Mouse (Mus musculus) MEL (cell line): ENCODE results near the gene Igsf23. TPM values are rescaled to one million over a fixed set of nuclear protein-coding genes. Genes with fewer than 3 reads are reported as not detected.

ENCODE experiments used
- DNase-seq: peaks from one replicate; pipeline ENCODE4 v3.0.0; 2011; ENCODE audit warnings: low read depth, low spot score
- H3K27ac ChIP-seq: 2 replicates; pipeline ENCODE4 v1.5.1; 2012; ENCODE audit warnings: low read depth, mild to moderate bottlenecking, control low read depth, low read length, moderate library complexity; ENCODE audit not compliant: control insufficient read depth
- H3K27me3 ChIP-seq, 2 experiments: fragments of 150-350 bp in 1 of 2; sonication (generic) in 1 of 2; 2 replicates each; pipeline ENCODE4 v1.6.1; 2012; ENCODE audit warnings: low read length in 2 of 2, mild to moderate bottlenecking in 2 of 2, improper control_type of control experiment in 1 of 2, moderate library complexity in 1 of 2; ENCODE audit not compliant: insufficient read depth in 2 of 2, control insufficient read depth in 1 of 2
- H3K36me3 ChIP-seq, 2 experiments: 2 replicates each; pipeline ENCODE4 v1.6.1; 2012 to 2014; ENCODE audit warnings: low read length in 2 of 2, improper control_type of control experiment in 1 of 2, inconsistent platforms in 1 of 2, mild to moderate bottlenecking in 1 of 2; ENCODE audit not compliant: insufficient read depth in 2 of 2, control insufficient read depth in 1 of 2
- H3K4me1 ChIP-seq, 2 experiments: fragments of 150-350 bp in 1 of 2; sonication (generic) in 1 of 2; 2 replicates each; pipeline ENCODE4 v1.6.1; 2012; ENCODE audit warnings: low read length in 2 of 2, improper control_type of control experiment in 1 of 2, mild to moderate bottlenecking in 1 of 2; ENCODE audit not compliant: insufficient read depth in 2 of 2, control insufficient read depth in 1 of 2
- H3K4me3 ChIP-seq, 2 experiments: fragments of 150-350 bp in 1 of 2; sonication (generic) in 1 of 2; 2 replicates each; pipeline ENCODE4 v1.5.1; 2012; ENCODE audit warnings: low read depth in 2 of 2, low read length in 2 of 2, mild to moderate bottlenecking in 2 of 2, moderate library complexity in 2 of 2, control low read depth in 1 of 2, improper control_type of control experiment in 1 of 2; ENCODE audit not compliant: control insufficient read depth in 1 of 2, insufficient read depth in 1 of 2
- H3K79me2 ChIP-seq: 2 replicates; pipeline ENCODE4 v1.6.1; 2012; ENCODE audit warnings: mild to moderate bottlenecking, low read length, moderate library complexity; ENCODE audit not compliant: control insufficient read depth, poor library complexity, insufficient read depth
- H3K9ac ChIP-seq: 2 replicates; pipeline ENCODE4 v1.6.1; 2012; ENCODE audit warnings: low read depth, mild to moderate bottlenecking, control low read depth, low read length, moderate library complexity; ENCODE audit not compliant: control insufficient read depth, poor library complexity, severe bottlenecking
- H3K9me3 ChIP-seq: fragments of 150-350 bp; sonication (generic); replicated peaks from 2 replicates; pipeline ENCODE4 v1.6.1; 2012; ENCODE audit warnings: mild to moderate bottlenecking, low read length, improper control_type of control experiment, moderate library complexity; ENCODE audit not compliant: insufficient read depth
- BHLHE40 ChIP-seq: IDR thresholded peaks from 2 replicates; pipeline ENCODE4 v1.6.1; 2012; ENCODE audit warnings: low read depth, mild to moderate bottlenecking, inconsistent platforms, low read length, improper control_type of control experiment, borderline replicate concordance
- CHD2 ChIP-seq: IDR thresholded peaks from 2 replicates; pipeline ENCODE4 v1.6.1; 2011; ENCODE audit warnings: low read length, improper control_type of control experiment
- CTCF ChIP-seq, 3 experiments: IDR thresholded peaks in 2 of 3; conservative IDR thresholded peaks in 1 of 3; 2 replicates each; pipeline ENCODE4 v1.5.1; 2011 to 2012; ENCODE audit warnings: low read length in 3 of 3, low read depth in 2 of 3, mild to moderate bottlenecking in 2 of 3, improper control_type of control experiment in 1 of 3, inconsistent platforms in 1 of 3, mixed read lengths in 1 of 3, moderate library complexity in 1 of 3; ENCODE audit not compliant: control insufficient read depth in 1 of 3, insufficient read depth in 1 of 3, poor library complexity in 1 of 3, severe bottlenecking in 1 of 3
- ETS1 ChIP-seq: IDR thresholded peaks from 2 replicates; pipeline ENCODE4 v1.6.1; 2012; ENCODE audit warnings: low read depth, mild to moderate bottlenecking, inconsistent platforms, low read length, improper control_type of control experiment, moderate library complexity
- GABPA ChIP-seq: IDR thresholded peaks from 2 replicates; pipeline ENCODE4 v1.6.1; 2012; ENCODE audit warnings: low read depth, mild to moderate bottlenecking, inconsistent platforms, low read length, improper control_type of control experiment, moderate library complexity
- GATA1 ChIP-seq: IDR thresholded peaks from 2 replicates; pipeline ENCODE4 v1.6.1; 2011; ENCODE audit warnings: low read depth, low read length, improper control_type of control experiment
- MAFK ChIP-seq: IDR thresholded peaks from 2 replicates; pipeline ENCODE4 v1.6.1; 2011; ENCODE audit warnings: low read depth, mild to moderate bottlenecking, low read length, improper control_type of control experiment, borderline replicate concordance
- MAZ ChIP-seq: IDR thresholded peaks from 2 replicates; pipeline ENCODE4 v1.6.1; 2012; ENCODE audit warnings: low read depth, mild to moderate bottlenecking, inconsistent platforms, low read length, improper control_type of control experiment
- MYB ChIP-seq: IDR thresholded peaks from 2 replicates; pipeline ENCODE4 v1.6.1; 2011; ENCODE audit warnings: mild to moderate bottlenecking, low read depth, low read length, improper control_type of control experiment
- NELFE ChIP-seq: IDR thresholded peaks from 2 replicates; pipeline ENCODE4 v1.6.1; 2011; ENCODE audit warnings: low read depth, low read length, improper control_type of control experiment
- POLR2AphosphoS2 ChIP-seq: IDR thresholded peaks from 2 replicates; pipeline ENCODE4 v1.6.1; 2011; ENCODE audit warnings: low read length, improper control_type of control experiment
- POLR2AphosphoS5 ChIP-seq: IDR thresholded peaks from 2 replicates; pipeline ENCODE4 v1.6.1; 2012; ENCODE audit warnings: low read depth, borderline replicate concordance, mild to moderate bottlenecking, inconsistent platforms, low read length, moderate library complexity, mixed read lengths
- RAD21 ChIP-seq: IDR thresholded peaks from 2 replicates; pipeline ENCODE4 v1.6.1; 2011; ENCODE audit warnings: mild to moderate bottlenecking, low read depth, low read length, improper control_type of control experiment
- RCOR1 ChIP-seq: IDR thresholded peaks from 2 replicates; pipeline ENCODE4 v1.6.1; 2012; ENCODE audit warnings: low read depth, mild to moderate bottlenecking, inconsistent platforms, low read length, improper control_type of control experiment
- SIN3A ChIP-seq: IDR thresholded peaks from 2 replicates; pipeline ENCODE4 v1.6.1; 2012; ENCODE audit warnings: low read length, improper control_type of control experiment, inconsistent platforms
- SMC3 ChIP-seq: IDR thresholded peaks from 2 replicates; pipeline ENCODE4 v1.6.1; 2011; ENCODE audit warnings: low read depth, low read length, improper control_type of control experiment
- TAL1 ChIP-seq: IDR thresholded peaks from 2 replicates; pipeline ENCODE4 v1.6.1; 2012; ENCODE audit warnings: mild to moderate bottlenecking, inconsistent platforms, low read length, moderate library complexity, mixed read lengths
- TBP ChIP-seq: IDR thresholded peaks from 2 replicates; pipeline ENCODE4 v1.8.0; 2011; ENCODE audit warnings: low read depth, low read length, improper control_type of control experiment
- USF1 ChIP-seq: IDR thresholded peaks from 2 replicates; pipeline ENCODE4 v1.6.1; 2014; ENCODE audit warnings: low read depth, mild to moderate bottlenecking, inconsistent platforms, low read length, improper control_type of control experiment, moderate library complexity
- ZKSCAN1 ChIP-seq: IDR thresholded peaks from 2 replicates; pipeline ENCODE4 v1.6.1; 2012; ENCODE audit warnings: low read depth, mild to moderate bottlenecking, inconsistent platforms, low read length, improper control_type of control experiment, moderate library complexity
- ZMIZ1 ChIP-seq: IDR thresholded peaks from 2 replicates; pipeline ENCODE4 v1.6.1; 2012; ENCODE audit warnings: low read depth, mild to moderate bottlenecking, inconsistent platforms, low read length, improper control_type of control experiment, moderate library complexity
- ZNF384 ChIP-seq: IDR thresholded peaks from 2 replicates; pipeline ENCODE4 v1.6.1; 2012; ENCODE audit warnings: low read depth, mild to moderate bottlenecking, inconsistent platforms, low read length, improper control_type of control experiment
- polyA plus RNA-seq, 2 experiments: library from polyadenylated mRNA; stranded (reverse) in 1 of 2; unstranded in 1 of 2; fragments of >175 nt in 1 of 2; fragments of >200 nt in 1 of 2; gene quantifications; 2 replicates each; pipeline versions ENCODE4 v1.2.1 to v1.2.4; 2012; ENCODE audit warnings: low replicate concordance in 2 of 2, low read depth in 1 of 2; ENCODE audit not compliant: insufficient read length in 2 of 2, insufficient read depth in 1 of 2, missing spikeins in 1 of 2
- total RNA-seq: library from RNA; depleted of rRNA; stranded (reverse); fragments of 300-350 nt; gene quantifications from 2 replicates; pipeline ENCODE4 v1.2.3, GENCODE M21; 2012

The Igsf23 gene
- total and polyA plus RNA-seq, 3 experiments = 0.08 to 0.35 TPM; not detected in 1

GRCm38 (mm10) chr7:19945201-19945600 lies 5.4 kb downstream of the Igsf23 start:
- Histone ChIP-seq H3K36me3 (no peaks in the 10 kb centered on the region), H3K79me2 (no peaks in the 10 kb centered on the region), H3K9ac (no peak overlapping the region), H3K27me3 (no peaks in the 10 kb centered on the region), H3K4me1 (0 out of 4 replicates have a peak, but pooled peaks cover 0 to 3% of the 10 kb centered on the region in 2 experiments), H3K4me3 (no peak overlapping the region), H3K9me3 (no peaks in the 10 kb centered on the region), H3K27ac (no peak overlapping the region)
- DNase-seq = peak; percentile 11
- no peak for TF ChIP-seq ZKSCAN1
- TF ChIP-seq TBP = no peak
- no peak for TF ChIP-seq USF1
- no peak for TF ChIP-seq GATA1
- TF ChIP-seq RCOR1 = no peak
- TF ChIP-seq SMC3 = no peak

- 0 out of 4 replicates have a peak, but pooled peaks cover 0 to 3% of the 10 kb centered on the region in 2 experiments for H3K4me1 ChIP-seq
- DNase-seq = no peak
- TF ChIP-seq ETS1 (no peak), ZMIZ1 (no peak), POLR2AphosphoS5 (no peak), CHD2 (no peak), MAZ (no peak), GATA1 (no peak)
- no peaks in the 10 kb centered on the region for H3K36me3 ChIP-seq
- H3K9ac ChIP-seq = no peak overlapping the region
- no peaks in the 10 kb centered on the region for H3K9me3 ChIP-seq
- no peak overlapping the region for H3K4me3 ChIP-seq
- no peaks in the 10 kb centered on the region for H3K27me3 ChIP-seq
- no peak overlapping the region for H3K27ac ChIP-seq
- no peaks in the 10 kb centered on the region for H3K79me2 ChIP-seq
These were observed 5.8 kb downstream of the Igsf23 start for GRCm38 (mm10) chr7:19944709-19945108.

DNA sequence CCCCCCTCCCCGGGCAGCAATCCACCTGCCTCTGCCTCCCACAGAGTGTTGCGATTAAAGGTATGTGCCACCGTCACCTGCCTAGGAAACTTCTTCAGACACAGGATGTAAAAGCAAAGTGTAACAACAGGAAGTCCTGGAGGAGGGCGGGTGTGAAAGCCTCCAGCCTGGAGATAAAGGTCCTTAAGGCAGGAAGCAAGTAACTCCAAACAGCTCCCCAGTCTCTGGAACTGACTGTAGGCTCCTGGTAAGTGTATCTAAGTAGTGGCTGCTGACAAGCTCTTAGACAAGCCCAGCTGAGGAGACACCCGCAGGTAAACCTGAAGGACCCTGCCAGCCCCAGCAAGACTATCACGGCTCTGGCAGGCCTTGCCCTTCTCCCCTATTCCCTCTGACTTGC lies 10.3 kb downstream of the Igsf23 start:
- Histone ChIP-seq H3K4me1 (0 out of 4 replicates have a peak, but pooled peaks cover 0 to 3% of the 10 kb centered on the region in 2 experiments), H3K79me2 (no peaks in the 10 kb centered on the region), H3K27ac (no peak overlapping the region), H3K4me3 (no peak overlapping the region), H3K9ac (no peak overlapping the region), H3K9me3 (no peaks in the 10 kb centered on the region), H3K27me3 (no peaks in the 10 kb centered on the region; a peak in 1 of 4 replicates), H3K36me3 (no peaks in the 10 kb centered on the region)
- peak; percentile 24 for DNase-seq
- TF ChIP-seq CTCF (IDR thresholded peaks at IDR 0.05 in 2 of 3, conservative IDR thresholded peaks at IDR 0.05 in 1 of 3; ENCODE audit: control insufficient read depth in 1 of 3, insufficient read depth in 1 of 3, low read depth in 2 of 3, low read length in 3 of 3, poor library complexity in 1 of 3, severe bottlenecking in 1 of 3) (no peak), SIN3A (no peak), POLR2AphosphoS5 (no peak), BHLHE40 (no peak), TAL1 (no peak), NELFE (no peak), ZNF384 (no peak), GATA1 (no peak), ZKSCAN1 (no peak), MAFK (no peak), SMC3 (no peak), MYB (no peak), RAD21 (no peak), POLR2AphosphoS2 (no peak), GABPA (no peak)
